Mouse (Mus musculus) heart, embryonic 12.5 days (tissue): ENCODE results near the gene Amdhd2. TPM values are rescaled to one million over a fixed set of nuclear protein-coding genes. Genes with fewer than 3 reads are reported as not detected.

Source experiments
- ATAC-seq: fragments of 200-750 bp; cut with Nextera tagmentation; 2 replicates; pipeline ENCODE4 v1.8.0; 2017; ENCODE audit warnings: moderate TSS enrichment, moderate library complexity; ENCODE audit not compliant: insufficient number of reproducible peaks, low FRiP score
- H3K27ac ChIP-seq: fragments of 300-500 bp; sonication (generic); 2 replicates; pipeline ENCODE4 v1.5.1; 2016; ENCODE audit warnings: mild to moderate bottlenecking, moderate library complexity; ENCODE audit not compliant: poor library complexity, severe bottlenecking
- H3K27me3 ChIP-seq: fragments of 300-500 bp; sonication (generic); replicated peaks from 2 replicates; pipeline ENCODE4 v1.6.1; 2016; ENCODE audit warnings: mild to moderate bottlenecking, moderate library complexity
- H3K36me3 ChIP-seq: fragments of 300-500 bp; sonication (generic); 2 replicates; pipeline ENCODE4 v1.6.1; 2016; ENCODE audit warnings: mild to moderate bottlenecking, moderate library complexity
- H3K4me1 ChIP-seq: fragments of 300-500 bp; sonication (generic); replicated peaks from 2 replicates; pipeline ENCODE4 v1.6.1; 2016; ENCODE audit warnings: mild to moderate bottlenecking
- H3K4me2 ChIP-seq: fragments of 300-500 bp; sonication (generic); 2 replicates; pipeline ENCODE4 v1.6.1; 2016; ENCODE audit warnings: mild to moderate bottlenecking, moderate library complexity
- H3K4me3 ChIP-seq: fragments of 300-500 bp; sonication (generic); 2 replicates; pipeline ENCODE4 v1.5.1; 2016; ENCODE audit warnings: mild to moderate bottlenecking
- H3K9ac ChIP-seq: fragments of 300-500 bp; sonication (generic); 2 replicates; pipeline ENCODE4 v1.6.1; 2016; ENCODE audit warnings: mild to moderate bottlenecking, moderate library complexity
- H3K9me3 ChIP-seq: fragments of 300-500 bp; sonication (generic); replicated peaks from 2 replicates; pipeline ENCODE4 v1.6.1; 2016; ENCODE audit warnings: mild to moderate bottlenecking, moderate library complexity
- WGBS: fragments of 180-500 bp; shearing (Covaris S2); methylation state at CpG from one replicate; pipeline ENCODE4 v1.1.7; 2016; 5-methylcytosine and 5-hydroxymethylcytosine counted together
- polyA plus RNA-seq: library from polyadenylated mRNA; unstranded; fragments of >200 nt; fragmentation: Nextera tagmentation; extraction: Ambion mirVana; gene quantifications from 2 replicates; pipeline ENCODE4 v1.2.1, GENCODE M21; 2016

Amdhd2 gene
- polyA plus RNA-seq, 1 experiment from 2014 or later = 28.8 TPM

- Histone ChIP-seq H3K4me2 (no peak overlapping the region), H3K27ac (no peak overlapping the region), H3K4me3 (no peak overlapping the region), H3K9me3 (no peaks in the 10 kb centered on the region), H3K4me1 (peaks cover 10% of the 10 kb centered on the region), H3K36me3 (peaks cover 32% of the 10 kb centered on the region; the same call in 1 of the 2 replicates), H3K27me3 (no peaks in the 10 kb centered on the region), H3K9ac (no peak overlapping the region)
- 87% methylated on average over 9 of the region's 9 CpGs for WGBS
- ATAC-seq = no peak
Measured at GRCm38 (mm10) chr17:24155742-24156141, 7.8 kb downstream of the Amdhd2 start.

GRCm38 (mm10) chr17:24154463-24154862 is 9.1 kb downstream of the Amdhd2 start:
- H3K4me1 ChIP-seq = peaks cover 10% of the 10 kb centered on the region
- H3K9me3 ChIP-seq = no peaks in the 10 kb centered on the region
- no peak for ATAC-seq
- peaks cover 32% of the 10 kb centered on the region; the same call in 1 of the 2 replicates for H3K36me3 ChIP-seq
- no peak overlapping the region for H3K4me2 ChIP-seq
- H3K9ac ChIP-seq = no peak overlapping the region
- H3K27me3 ChIP-seq = no peaks in the 10 kb centered on the region
- WGBS = 63% methylated on average over 3 of the region's 3 CpGs
- H3K27ac ChIP-seq = no peak overlapping the region
- no peak overlapping the region for H3K4me3 ChIP-seq

GRCm38 (mm10) chr17:24151890-24152563 is 11.5 kb downstream of the Amdhd2 start:
- 0 out of 2 replicates have a peak, but pooled peaks cover 20% of the 10 kb centered on the region for H3K36me3 ChIP-seq
- WGBS = 2% methylated on average over 26 of the region's 26 CpGs
- H3K4me1 ChIP-seq = peaks cover 10% of the 10 kb centered on the region

GRCm38 (mm10) chr17:24151382-24151781 is 12.2 kb downstream of the Amdhd2 start:
- no peak overlapping the region for H3K27ac ChIP-seq
- no peak overlapping the region for H3K9ac ChIP-seq
- 14% methylated on average over 7 of the region's 7 CpGs for WGBS
- H3K4me1 ChIP-seq = peaks cover 10% of the 10 kb centered on the region
- peak overlapping the region; percentile 52 for H3K4me3 ChIP-seq
- H3K27me3 ChIP-seq = no peaks in the 10 kb centered on the region
- H3K4me2 ChIP-seq = peak overlapping the region; percentile 91
- ATAC-seq = no peak
- H3K36me3 ChIP-seq = 0 out of 2 replicates have a peak, but pooled peaks cover 18% of the 10 kb centered on the region
- no peaks in the 10 kb centered on the region for H3K9me3 ChIP-seq

More at GRCm38 (mm10) chr17:24151890-24152563, 11.5 kb downstream of the Amdhd2 start:
- peak overlapping the region; percentile 91 for H3K4me2 ChIP-seq
- no peak overlapping the region for H3K27ac ChIP-seq
- peak overlapping the region; percentile 52 for H3K4me3 ChIP-seq
- peak overlapping the region; percentile 74 for H3K9ac ChIP-seq
- no peaks in the 10 kb centered on the region for H3K27me3 ChIP-seq
- ATAC-seq = peak; percentile 94
- no peaks in the 10 kb centered on the region for H3K9me3 ChIP-seq

GRCm38 (mm10) chr17:24150824-24151223 is 12.7 kb downstream of the Amdhd2 start, which contains the start of gene Pdpk1:
TSS of gene Pdpk1 (minus strand) at chr17:24150924.
- Histone ChIP-seq H3K4me3 (peak within 1 kb of the TSS; percentile 52), H3K9me3 (no peaks in the 10 kb centered on the region), H3K27ac (no peak within 1 kb of the TSS), H3K4me1 (peaks cover 10% of the 10 kb centered on the region), H3K4me2 (peak within 1 kb of the TSS; percentile 91), H3K27me3 (no peaks in the 10 kb centered on the region), H3K9ac (peak within 1 kb of the TSS; percentile 74), H3K36me3 (0 out of 2 replicates have a peak, but pooled peaks cover 14% of the 10 kb centered on the region)
- ATAC-seq = no peak
- WGBS = 81% methylated on average over 2 of the region's 2 CpGs

- no peak overlapping the region for H3K4me2 ChIP-seq
- no peak overlapping the region for H3K4me3 ChIP-seq
- H3K36me3 ChIP-seq = 0 out of 2 replicates have a peak, but pooled peaks cover 3% of the 10 kb centered on the region
- 83% methylated on average over 7 of the region's 7 CpGs for WGBS
- no peaks in the 10 kb centered on the region for H3K27me3 ChIP-seq
- H3K4me1 ChIP-seq = peaks cover 10% of the 10 kb centered on the region
- no peak overlapping the region for H3K9ac ChIP-seq
- H3K27ac ChIP-seq = no peak overlapping the region
- H3K9me3 ChIP-seq = no peaks in the 10 kb centered on the region
- no peak for ATAC-seq
Measured at GRCm38 (mm10) chr17:24149421-24149820, 14.1 kb downstream of the Amdhd2 start.

- Histone ChIP-seq H3K27ac (no peak overlapping the region), H3K4me1 (peaks cover 22% of the 10 kb centered on the region), H3K4me3 (no peak overlapping the region), H3K4me2 (no peak overlapping the region), H3K36me3 (no peaks in the 10 kb centered on the region), H3K9ac (no peak overlapping the region), H3K27me3 (no peaks in the 10 kb centered on the region), H3K9me3 (no peaks in the 10 kb centered on the region)
- no peak for ATAC-seq
- WGBS = 41% methylated on average over 2 of the region's 2 CpGs
Measured at GRCm38 (mm10) chr17:24142897-24143296, 20.7 kb downstream of the Amdhd2 start.

- H3K27ac ChIP-seq = peak overlapping the region; percentile 93
- WGBS = 0% methylated on average over 46 of the region's 57 CpGs
- H3K4me1 ChIP-seq = peaks cover 31% of the 10 kb centered on the region
- peak overlapping the region; percentile 97 for H3K9ac ChIP-seq
- H3K4me3 ChIP-seq = peak overlapping the region; percentile 98
- ATAC-seq = peak; percentile 98
- H3K27me3 ChIP-seq = no peaks in the 10 kb centered on the region
- peak overlapping the region; percentile 85 for H3K4me2 ChIP-seq
- H3K36me3 ChIP-seq = no peaks in the 10 kb centered on the region
- H3K9me3 ChIP-seq = no peaks in the 10 kb centered on the region
Measured at GRCm38 (mm10) chr17:24141425-24141920, 22.1 kb downstream of the Amdhd2 start.

- Histone ChIP-seq H3K9me3 (no peaks in the 10 kb centered on the region), H3K27ac (peak overlapping the region; percentile 93), H3K9ac (peak overlapping the region; percentile 97), H3K4me1 (peaks cover 31% of the 10 kb centered on the region), H3K27me3 (no peaks in the 10 kb centered on the region), H3K4me2 (peak overlapping the region; percentile 85), H3K36me3 (no peaks in the 10 kb centered on the region), H3K4me3 (peak overlapping the region; percentile 98)
- under 1% methylated on average over 40 of the region's 43 CpGs for WGBS
- ATAC-seq = peak; percentile 64
Measured at GRCm38 (mm10) chr17:24140845-24141424, 22.6 kb downstream of the Amdhd2 start.

- H3K9ac ChIP-seq = peak overlapping the region; percentile 97; the same call in 1 of the 2 replicates
- H3K4me2 ChIP-seq = peak overlapping the region; percentile 85
- peak overlapping the region; percentile 98 for H3K4me3 ChIP-seq
- H3K27ac ChIP-seq = no peak overlapping the region
- H3K9me3 ChIP-seq = no peaks in the 10 kb centered on the region
- no peaks in the 10 kb centered on the region for H3K27me3 ChIP-seq
- no peak for ATAC-seq
- peaks cover 31% of the 10 kb centered on the region for H3K4me1 ChIP-seq
- 92% methylated on average over 4 of the region's 4 CpGs for WGBS
- H3K36me3 ChIP-seq = no peaks in the 10 kb centered on the region
Measured at GRCm38 (mm10) chr17:24139968-24140367, 23.6 kb downstream of the Amdhd2 start.

GRCm38 (mm10) chr17:24139256-24139655 is 24.3 kb downstream of the Amdhd2 start:
- no peak overlapping the region for H3K4me3 ChIP-seq
- peaks cover 34% of the 10 kb centered on the region for H3K4me1 ChIP-seq
- no peak overlapping the region for H3K9ac ChIP-seq
- H3K27me3 ChIP-seq = no peaks in the 10 kb centered on the region
- no peaks in the 10 kb centered on the region for H3K9me3 ChIP-seq
- H3K4me2 ChIP-seq = no peak overlapping the region
- H3K36me3 ChIP-seq = no peaks in the 10 kb centered on the region
- H3K27ac ChIP-seq = no peak overlapping the region
- 86% methylated on average over 3 of the region's 3 CpGs for WGBS
- no peak for ATAC-seq
